Mouse (Mus musculus) c-Kit-positive CD71-positive TER-119-positive erythroid progenitor cells, embryonic 14.5 days (primary cell): ENCODE data around the gene Rad51b.

Source experiments
- DNase-seq: peaks from one replicate; pipeline ENCODE4 v3.0.0-alpha.2; 2013; ENCODE audit warnings: low spot score

The Rad51b gene

GRCm38 (mm10) chr12:79437572-79437971 is 140.5 kb downstream of the Rad51b start:
- no peak for DNase-seq

GRCm38 (mm10) chr12:79439961-79440360 is 142.9 kb downstream of the Rad51b start:
- DNase-seq: no peak

GRCm38 (mm10) chr12:79441210-79442005 is 144.3 kb downstream of the Rad51b start:
- DNase-seq: no peak

GRCm38 (mm10) chr12:79442126-79442525 is 145.0 kb downstream of the Rad51b start:
- no peak for DNase-seq

- no peak for DNase-seq
These were observed 145.8 kb downstream of the Rad51b start for GRCm38 (mm10) chr12:79442836-79443390.

GRCm38 (mm10) chr12:79444646-79445045 is 147.6 kb downstream of the Rad51b start:
- no peak for DNase-seq

- no peak for DNase-seq
These were observed 150.0 kb downstream of the Rad51b start for GRCm38 (mm10) chr12:79447039-79447438.

GRCm38 (mm10) chr12:79449817-79450411 is 152.8 kb downstream of the Rad51b start:
- no peak for DNase-seq

GRCm38 (mm10) chr12:79452882-79453281 is 155.8 kb downstream of the Rad51b start:
- DNase-seq: no peak

- no peak for DNase-seq
These were observed 156.9 kb downstream of the Rad51b start for GRCm38 (mm10) chr12:79454017-79454416.

GRCm38 (mm10) chr12:79455061-79455847 is 158.2 kb downstream of the Rad51b start:
- no peak for DNase-seq

GRCm38 (mm10) chr12:79455848-79456164 is 158.7 kb downstream of the Rad51b start:
- DNase-seq: no peak

GRCm38 (mm10) chr12:79456251-79456650 is 159.2 kb downstream of the Rad51b start:
- no peak for DNase-seq

GRCm38 (mm10) chr12:79463371-79463770 is 166.3 kb downstream of the Rad51b start:
- no peak for DNase-seq

GRCm38 (mm10) chr12:79470113-79470512 is 173.0 kb downstream of the Rad51b start:
- DNase-seq: no peak

- no peak for DNase-seq
These were observed 174.8 kb downstream of the Rad51b start for GRCm38 (mm10) chr12:79471868-79472267.

- no peak for DNase-seq
These were observed 179.4 kb downstream of the Rad51b start for GRCm38 (mm10) chr12:79476413-79477046.

GRCm38 (mm10) chr12:79478816-79479215 is 181.7 kb downstream of the Rad51b start:
- no peak for DNase-seq

GRCm38 (mm10) chr12:79485501-79485900 is 188.4 kb downstream of the Rad51b start:
- DNase-seq: no peak

- DNase-seq: no peak
These were observed 191.6 kb downstream of the Rad51b start for GRCm38 (mm10) chr12:79488590-79489242.

GRCm38 (mm10) chr12:79490626-79491025 is 193.5 kb downstream of the Rad51b start:
- DNase-seq: no peak

- DNase-seq: no peak
These were observed 195.1 kb downstream of the Rad51b start for GRCm38 (mm10) chr12:79492175-79492574.
